Mouse (Mus musculus) leukemia stem cell, adult 10-12 weeks (primary cell): Measurements from ENCODE around the gene Spdye4c. TPM values are rescaled to one million over a fixed set of nuclear protein-coding genes. Genes with fewer than 3 reads are reported as not detected.

Experiments
- polyA plus RNA-seq: library from polyadenylated mRNA; stranded (reverse); fragments of >175 nt; gene quantifications from 2 replicates; pipeline ENCODE4 v1.2.3, GENCODE M21; 2012; ENCODE audit warnings: low replicate concordance

Gene Spdye4c
- not detected in 2 replicates for polyA plus RNA-seq

GRCm38 (mm10) chr2:128590909-128591308 lies at the start of gene Spdye4c:
TSS of gene Spdye4c (plus strand) at chr2:128591209.

Other genes starting within 250 kb of the Spdye4c start
- gene Anapc1, start 96.2 kb downstream of the Spdye4c start, polyA plus RNA-seq = 44.5 and 128 TPM in 2 replicates
- 0.98 and 3.9 TPM in 2 replicates for gene Mertk, start 107.7 kb downstream of the Spdye4c start, polyA plus RNA-seq
- gene Tmem87b, start 226.9 kb downstream of the Spdye4c start, polyA plus RNA-seq = 1.9 and 3.7 TPM in 2 replicates